Mouse (Mus musculus) ES-E14 (cell line): ENCODE measurements around the gene C2cd4b.

Source experiments
- HCFC1 ChIP-seq: IDR thresholded peaks from 2 replicates; pipeline ENCODE4 v1.6.1; 2012; ENCODE audit warnings: low read length, inconsistent platforms, borderline replicate concordance; ENCODE audit not compliant: insufficient read depth
- MAFK ChIP-seq: IDR thresholded peaks from 2 replicates; pipeline ENCODE4 v1.6.1; 2014; ENCODE audit warnings: mild to moderate bottlenecking, low read depth, low read length, inconsistent platforms; ENCODE audit not compliant: insufficient read depth
- ZC3H11A ChIP-seq: IDR thresholded peaks from 2 replicates; pipeline ENCODE4 v1.6.1; 2012; ENCODE audit warnings: low read depth, mild to moderate bottlenecking, inconsistent platforms, low read length, borderline replicate concordance
- ZNF384 ChIP-seq: IDR thresholded peaks from 2 replicates; pipeline ENCODE4 v1.6.1; 2012; ENCODE audit warnings: low read depth, low read length, inconsistent platforms

- no peak for TF ChIP-seq MAFK
- TF ChIP-seq HCFC1: no peak
- no peak for TF ChIP-seq ZNF384
- no peak for TF ChIP-seq ZC3H11A
These were observed 7.7 kb downstream of the C2cd4b start for GRCm38 (mm10) chr9:67766948-67767347.
